Mouse (Mus musculus) kidney, postnatal 14 days (tissue): Measurements from ENCODE around the gene Mapk7.

Source experiments
- DNase-seq: peaks from one replicate; pipeline ENCODE4 v3.0.0; 2022; ENCODE audit warnings: mixed read lengths

Mapk7 gene

GRCm38 (mm10) chr11:61489874-61490273 is 4.3 kb downstream of the Mapk7 start:
- no peak for DNase-seq

- no peak for DNase-seq
Measured at GRCm38 (mm10) chr11:61489085-61489484, 5.1 kb downstream of the Mapk7 start.

- no peak for DNase-seq
Measured at GRCm38 (mm10) chr11:61487936-61488335, 6.3 kb downstream of the Mapk7 start.

GRCm38 (mm10) chr11:61487401-61487800 is 6.8 kb downstream of the Mapk7 start:
- DNase-seq: peak; percentile 71

GRCm38 (mm10) chr11:61486458-61487219 is 7.6 kb downstream of the Mapk7 start:
- no peak for DNase-seq

GRCm38 (mm10) chr11:61485541-61486457 is 8.4 kb downstream of the Mapk7 start:
- DNase-seq: no peak

GRCm38 (mm10) chr11:61484613-61485540 is 9.3 kb downstream of the Mapk7 start, which contains the start of gene Mfap4:
Mfap4 (plus strand) TSS chr11:61485431.
- no peak for DNase-seq

GRCm38 (mm10) chr11:61484256-61484612 is 10.0 kb downstream of the Mapk7 start:
- no peak for DNase-seq

- no peak for DNase-seq
Measured at GRCm38 (mm10) chr11:61483226-61483845, 10.9 kb downstream of the Mapk7 start.

- no peak for DNase-seq
Measured at GRCm38 (mm10) chr11:61481239-61482090, 12.7 kb downstream of the Mapk7 start.

- no peak for DNase-seq
Measured at GRCm38 (mm10) chr11:61478788-61479187, 15.4 kb downstream of the Mapk7 start.

GRCm38 (mm10) chr11:61477566-61478508 is 16.4 kb downstream of the Mapk7 start:
- DNase-seq: no peak

- DNase-seq: peak; percentile 67
Measured at GRCm38 (mm10) chr11:61476786-61477382, 17.3 kb downstream of the Mapk7 start.

GRCm38 (mm10) chr11:61473630-61474029 is 20.6 kb downstream of the Mapk7 start:
- DNase-seq: no peak

GRCm38 (mm10) chr11:61470880-61471279 is 23.3 kb downstream of the Mapk7 start:
- DNase-seq: no peak

- no peak for DNase-seq
Measured at GRCm38 (mm10) chr11:61469317-61469917, 24.8 kb downstream of the Mapk7 start.

- no peak for DNase-seq
Measured at GRCm38 (mm10) chr11:61468534-61468933, 25.7 kb downstream of the Mapk7 start.

- no peak for DNase-seq
Measured at GRCm38 (mm10) chr11:61465422-61465821, 28.8 kb downstream of the Mapk7 start.

GRCm38 (mm10) chr11:61464071-61464470 is 30.1 kb downstream of the Mapk7 start:
- DNase-seq: no peak
